Comparison of ENCODE assay signal across 19 mouse cellular contexts in genomic region chr3:155235502-155235901, GRCm38 (mm10).
A peak's percentile ranks its signal among the peaks of the same experiment; 100 is the strongest.
DNase-seq lines count a peak whose midpoint lies in the region; ATAC-seq lines count a peak whose summit lies in the region.
"Had no signal": no experiment of that assay in that cellular context is flagged by ENCODE, and none has a peak within 500 bp of the region (broad histone marks: within the 10 kb centered on the region; RNA-seq: fewer than 3 reads in every experiment).

No protein-coding gene starts in this region.

- H3K9ac ChIP-seq in hindbrain, embryonic 14.5 days = no peak overlapping the region
- H3K9ac ChIP-seq: forebrain, postnatal 0 days; heart, embryonic 15.5 days; liver, embryonic 13.5 days; midbrain, embryonic 13.5 days had no signal

- H3K4me3 ChIP-seq in hindbrain, embryonic 14.5 days (replicated peaks; ENCODE audit: low read length) = no peak overlapping the region
- H3K4me3 ChIP-seq in hindbrain, embryonic 10.5 days = no peak overlapping the region
- H3K4me3 ChIP-seq: gastrocnemius, adult 2 months; heart, embryonic 15.5 days; liver, embryonic 13.5 days; midbrain, embryonic 13.5 days had no signal

- no peak overlapping the region for H3K4me2 ChIP-seq in hindbrain, embryonic 14.5 days (replicated peaks)
- H3K4me2 ChIP-seq: heart, embryonic 15.5 days; liver, embryonic 13.5 days; midbrain, embryonic 13.5 days had no signal

- H3K9me3 ChIP-seq in hindbrain, embryonic 14.5 days (ENCODE audit: control insufficient read depth, low read length) = no peaks in the 10 kb centered on the region
- H3K9me3 ChIP-seq in hindbrain, embryonic 10.5 days = no peaks in the 10 kb centered on the region
- H3K9me3 ChIP-seq: heart, embryonic 15.5 days; liver, embryonic 13.5 days; midbrain, embryonic 13.5 days had no signal

- no peaks in the 10 kb centered on the region for H3K4me1 ChIP-seq in hindbrain, embryonic 14.5 days (replicated peaks; ENCODE audit: control insufficient read depth, insufficient read depth, low read length)
- H3K4me1 ChIP-seq in hindbrain, embryonic 10.5 days (replicated peaks) = no peaks in the 10 kb centered on the region
- H3K4me1 ChIP-seq: heart, embryonic 15.5 days; liver, embryonic 13.5 days; midbrain, embryonic 13.5 days had no signal

- peak; percentile 13 for DNase-seq in hindbrain, embryonic 14.5 days (ENCODE audit: low spot score)
- DNase-seq in hindbrain, embryonic 10.5 days (ENCODE audit: low spot score) = no peak
- DNase-seq in 416B (ENCODE audit: low read depth) (peak; percentile 21), NIH3T3 (ENCODE audit: low read depth) (peak; percentile 66)
- peak; percentile 5 for DNase-seq in induced T-regulatory cell, adult 2 months (ENCODE audit: low read depth)
- no peak for DNase-seq in gastrocnemius, adult 18-20 months (ENCODE audit: low spot score)
- no peak for DNase-seq in urinary bladder, adult 18-20 months (ENCODE audit: low spot score in 2 of 2)
- DNase-seq: adrenal gland, postnatal 10 days; cerebellum, adult 11 months; gastrocnemius, adult 2 months; heart, postnatal 4 days; kidney, postnatal 25 days; liver, embryonic 13.5 days; lung, adult 2 months; lung, postnatal 14 days had no signal

- no peaks in the 10 kb centered on the region for H3K27me3 ChIP-seq in hindbrain, embryonic 14.5 days (ENCODE audit: control insufficient read depth, insufficient read depth, low read length)
- no peaks in the 10 kb centered on the region for H3K27me3 ChIP-seq in hindbrain, embryonic 10.5 days (ENCODE audit: insufficient read depth, poor library complexity, severe bottlenecking)
- H3K27me3 ChIP-seq: heart, embryonic 15.5 days; liver, embryonic 13.5 days; midbrain, embryonic 13.5 days had no signal

- H3K36me3 ChIP-seq in hindbrain, embryonic 14.5 days (replicated peaks; ENCODE audit: control insufficient read depth, insufficient read depth) = no peaks in the 10 kb centered on the region
- H3K36me3 ChIP-seq in hindbrain, embryonic 10.5 days = no peaks in the 10 kb centered on the region
- H3K36me3 ChIP-seq: heart, embryonic 15.5 days; liver, embryonic 13.5 days; midbrain, embryonic 13.5 days had no signal

- ATAC-seq in hindbrain, embryonic 14.5 days (ENCODE audit: low FRiP score) = no peak
- ATAC-seq: intestine, embryonic 16.5 days had no signal

- H3K27ac ChIP-seq in hindbrain, embryonic 14.5 days = no peak overlapping the region
- no peak overlapping the region for H3K27ac ChIP-seq in hindbrain, embryonic 10.5 days
- H3K27ac ChIP-seq: gastrocnemius, adult 2 months; heart, embryonic 15.5 days; liver, embryonic 13.5 days; midbrain, embryonic 13.5 days had no signal

Comparison
In these comparisons a context has a peak if more than half of its experiments do, and no peak if none do; other contexts are left out.
1. DNase-seq: peak in hindbrain, embryonic 14.5 days (single experiment), 416B (single experiment), NIH3T3 (single experiment) and induced T-regulatory cell, adult 2 months (single experiment); none in hindbrain, embryonic 10.5 days (single experiment), gastrocnemius, adult 18-20 months (single experiment) and urinary bladder, adult 18-20 months (0 of 2).